Mouse (Mus musculus) liver, embryonic 14.5 days (tissue): ENCODE results near the gene Cnp.

Source experiments
- CTCF ChIP-seq: IDR thresholded peaks from 2 replicates; pipeline ENCODE4 v1.5.1; 2016; ENCODE audit warnings: antibody characterized with exemption, low read depth, control low read depth
- EP300 ChIP-seq: IDR thresholded peaks from 2 replicates; pipeline ENCODE4 v1.6.1; 2016; ENCODE audit warnings: antibody characterized with exemption, low read depth

- no peak for TF ChIP-seq EP300
- no peak for TF ChIP-seq CTCF
Measured at GRCm38 (mm10) chr11:100574188-100574587, 516 bp upstream of the Cnp start.
